Mouse (Mus musculus): ENCODE data around the gene Cfap54.

The Cfap54 gene

DNA sequence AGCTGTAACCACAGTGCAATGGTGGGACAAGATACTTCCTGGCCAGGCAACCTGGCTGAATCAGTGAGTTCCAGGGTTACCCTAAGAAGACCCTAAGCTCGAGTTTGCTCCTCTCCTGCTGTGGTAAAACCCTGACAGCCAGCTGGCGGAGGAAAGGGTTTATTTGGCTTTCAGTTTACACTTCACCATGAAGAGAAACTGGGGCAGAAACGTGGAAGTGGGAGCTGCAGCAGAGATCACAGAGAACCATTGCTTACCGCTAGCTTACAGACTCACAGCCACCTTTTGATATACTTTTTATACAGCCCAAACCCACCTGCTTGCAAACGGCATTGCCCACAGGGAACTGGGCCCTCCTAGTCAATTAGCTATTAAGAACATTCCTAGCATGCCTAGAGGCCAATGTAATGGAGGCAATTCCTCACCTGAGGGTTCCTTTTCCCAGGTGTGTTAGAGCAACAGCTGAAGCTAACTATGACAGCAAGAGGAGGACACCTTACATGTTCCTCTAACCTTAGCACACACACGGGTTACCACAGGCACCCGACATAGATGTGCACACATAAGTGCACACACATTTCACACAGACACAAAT, 16.9 kb upstream of the Cfap54 start:
- DNase-seq (ENCODE audit: low read depth, low spot score), result no peak

DNA sequence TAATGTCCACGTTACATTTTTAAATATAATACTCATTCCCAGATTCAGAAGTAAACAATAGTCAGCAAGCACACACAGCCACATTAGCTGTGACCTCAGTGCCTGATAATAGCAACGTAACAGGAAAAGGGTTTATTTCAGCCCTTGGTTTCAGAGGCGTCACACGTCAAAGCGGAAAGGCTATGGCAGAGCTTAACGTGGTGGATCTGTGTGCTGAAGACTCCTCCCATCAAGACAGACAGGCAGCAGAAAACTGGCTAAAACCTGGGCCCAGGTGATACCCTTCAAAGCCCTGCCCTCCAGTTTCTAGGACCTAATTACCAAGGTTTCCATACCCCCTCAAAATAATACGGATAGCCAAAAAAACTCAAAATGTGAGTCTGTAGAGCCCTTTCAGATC, 16.0 kb upstream of the Cfap54 start:
- DNase-seq (ENCODE audit: low read depth, low spot score), result no peak

DNA sequence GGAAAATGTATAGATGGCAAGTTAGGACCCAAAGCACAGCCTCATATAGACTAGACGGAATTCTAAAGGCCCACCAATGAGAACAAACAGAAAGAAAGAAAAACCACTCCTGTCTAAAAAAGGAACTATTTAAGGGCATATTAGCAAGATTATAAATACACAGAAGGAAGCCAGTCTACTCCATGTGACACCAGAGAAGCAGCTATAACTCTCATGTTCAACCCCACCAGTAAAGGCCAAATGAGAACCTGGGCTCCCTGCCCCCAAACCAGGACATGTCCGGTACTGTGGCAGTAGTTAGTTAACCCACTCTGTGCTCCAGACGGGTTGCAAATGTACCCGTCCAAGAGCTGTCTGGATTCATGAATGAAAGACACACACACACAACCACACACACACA, 14.4 kb upstream of the Cfap54 start:
- no peak for DNase-seq (ENCODE audit: low read depth, low spot score)

DNA sequence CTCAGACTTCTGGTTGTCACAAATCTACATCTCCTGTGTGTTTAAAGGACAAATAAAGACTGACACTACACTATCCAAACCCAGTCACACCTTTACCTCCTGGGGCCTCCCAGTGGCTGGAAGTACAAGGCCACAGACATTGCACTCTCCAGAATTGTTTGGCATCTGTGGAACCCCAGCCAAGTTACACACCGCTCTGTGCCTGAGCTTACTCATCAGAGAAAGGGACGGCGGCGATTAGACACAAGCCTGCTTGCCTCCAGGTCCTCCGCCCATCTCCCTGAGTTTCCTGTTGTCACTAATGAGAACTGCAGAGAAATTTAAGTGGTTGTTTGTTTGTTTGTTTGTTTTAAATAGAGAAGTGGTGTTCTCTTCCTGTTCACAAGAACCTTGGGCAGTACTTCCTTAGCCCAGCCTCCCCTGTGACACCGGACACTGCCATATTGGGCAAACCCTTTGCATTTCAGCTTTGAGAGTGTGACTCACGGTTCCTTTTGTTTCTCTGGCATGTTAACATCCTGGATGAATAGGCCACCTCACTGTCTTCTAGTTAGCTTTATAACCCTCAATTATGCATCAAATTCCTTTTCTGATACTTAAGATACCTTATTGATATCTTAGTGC, 13.7 kb upstream of the Cfap54 start:
- no peak for DNase-seq (ENCODE audit: low read depth, low spot score)

DNA sequence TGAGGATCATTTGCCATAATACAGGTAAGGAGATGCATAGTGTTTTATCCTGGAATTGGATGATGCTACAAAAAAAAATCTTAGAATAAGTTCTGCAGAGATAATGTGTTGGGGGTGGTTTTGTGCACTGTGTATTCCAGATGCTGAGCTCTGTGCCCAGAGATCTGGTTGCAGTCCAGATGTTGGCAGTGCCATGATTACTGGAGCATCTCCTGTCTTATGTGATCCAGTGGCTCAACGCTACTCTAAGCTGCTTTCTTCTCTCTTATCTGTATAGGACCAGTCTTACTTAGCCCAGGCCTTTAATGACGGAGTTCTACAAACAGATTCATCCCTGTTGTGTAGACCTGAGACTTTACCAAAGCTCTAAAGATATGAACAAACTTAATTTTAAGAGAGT, 10.5 kb upstream of the Cfap54 start:
- no peak for DNase-seq (ENCODE audit: low read depth, low spot score)

DNA sequence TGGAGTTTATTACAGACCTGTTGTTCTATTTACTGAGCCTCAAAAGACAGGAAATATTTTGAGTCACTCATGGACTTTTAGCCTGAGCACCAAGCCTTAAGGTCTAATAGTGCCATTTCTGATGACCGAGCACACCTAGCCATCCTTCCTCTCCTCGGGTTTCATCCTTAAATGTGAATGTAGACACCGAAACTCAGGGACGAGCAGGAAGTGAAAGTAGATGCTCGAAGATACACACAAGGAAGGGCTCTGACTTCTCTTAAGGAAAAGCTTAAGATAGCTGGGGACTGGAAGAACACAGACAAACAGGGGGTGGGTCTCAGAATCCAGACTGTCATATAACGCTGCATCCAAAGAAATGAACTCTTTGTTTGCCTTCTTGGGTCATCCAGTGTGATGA, 8.8 kb upstream of the Cfap54 start:
- DNase-seq (ENCODE audit: low read depth, low spot score), result no peak

DNA sequence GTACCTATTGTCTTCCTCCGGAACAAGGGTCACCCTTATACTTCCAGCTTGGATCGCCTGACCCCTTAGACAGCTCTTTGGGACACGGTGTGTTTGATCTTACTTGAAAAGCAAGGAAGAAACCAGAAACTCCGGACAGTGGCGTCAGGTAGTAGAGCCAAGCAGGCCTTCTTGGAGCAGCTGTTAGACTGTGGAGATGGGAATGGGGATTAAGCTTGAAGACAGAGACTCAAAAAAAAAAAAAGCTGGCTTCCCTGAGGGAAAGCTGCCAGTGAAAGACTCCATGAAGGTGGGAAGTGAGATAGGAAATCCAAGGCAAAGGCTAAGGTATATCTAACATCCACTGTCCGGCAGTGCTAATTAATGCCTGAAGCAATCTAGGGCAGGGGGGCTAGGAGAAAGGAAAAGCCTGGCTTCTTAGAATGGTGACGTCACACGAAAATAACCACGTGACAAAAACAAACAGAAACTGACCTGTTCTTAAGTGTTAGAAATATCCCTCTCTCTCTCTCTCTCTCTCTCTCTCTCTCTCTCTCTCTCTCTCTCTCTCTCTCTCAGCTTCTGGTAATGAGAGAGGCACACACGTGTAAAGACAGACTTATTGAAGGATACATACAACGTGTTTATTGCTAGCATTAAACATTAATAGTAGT, 7.1 kb upstream of the Cfap54 start:
- DNase-seq (ENCODE audit: low read depth, low spot score), result no peak

DNA sequence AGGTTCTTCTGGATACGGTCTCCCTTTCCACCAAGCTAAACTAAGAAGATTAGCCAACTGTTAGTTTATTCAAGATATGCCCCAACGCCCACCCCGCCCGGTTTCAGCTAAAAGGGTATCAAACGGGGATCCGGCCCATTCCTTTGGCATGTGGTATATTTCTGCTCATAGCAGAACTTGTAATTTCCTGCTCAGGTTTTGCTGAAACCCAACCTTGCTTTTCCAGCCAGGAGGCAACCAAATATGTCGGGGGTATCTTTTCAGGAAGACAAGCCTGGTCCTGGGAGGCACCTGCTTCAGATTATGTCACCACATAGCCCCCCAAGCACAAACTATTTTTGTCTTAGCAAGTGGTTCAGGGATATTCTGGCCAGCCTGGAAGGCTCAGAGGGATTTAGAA, 6.1 kb upstream of the Cfap54 start:
- no peak for DNase-seq (ENCODE audit: low read depth, low spot score)

DNA sequence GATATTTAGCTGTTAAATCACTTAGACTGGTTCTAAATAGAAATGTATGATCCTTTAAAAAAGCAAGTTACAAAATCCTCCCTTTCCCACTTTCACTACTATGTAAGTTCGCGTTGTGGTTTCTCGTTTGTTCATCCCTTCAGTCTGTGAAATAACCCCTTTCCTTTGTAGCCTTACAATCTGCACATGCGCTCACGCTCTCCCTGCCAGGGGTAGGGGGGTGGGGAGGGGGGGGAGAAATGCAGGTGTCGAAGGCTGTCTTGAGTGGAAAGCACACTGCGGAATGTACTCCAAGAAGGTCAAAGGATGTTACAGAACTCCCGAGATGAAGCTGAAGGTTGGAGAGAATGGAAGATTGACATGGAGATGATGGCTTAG, 2.5 kb upstream of the Cfap54 start:
- DNase-seq (ENCODE audit: low read depth, low spot score), result no peak

DNA sequence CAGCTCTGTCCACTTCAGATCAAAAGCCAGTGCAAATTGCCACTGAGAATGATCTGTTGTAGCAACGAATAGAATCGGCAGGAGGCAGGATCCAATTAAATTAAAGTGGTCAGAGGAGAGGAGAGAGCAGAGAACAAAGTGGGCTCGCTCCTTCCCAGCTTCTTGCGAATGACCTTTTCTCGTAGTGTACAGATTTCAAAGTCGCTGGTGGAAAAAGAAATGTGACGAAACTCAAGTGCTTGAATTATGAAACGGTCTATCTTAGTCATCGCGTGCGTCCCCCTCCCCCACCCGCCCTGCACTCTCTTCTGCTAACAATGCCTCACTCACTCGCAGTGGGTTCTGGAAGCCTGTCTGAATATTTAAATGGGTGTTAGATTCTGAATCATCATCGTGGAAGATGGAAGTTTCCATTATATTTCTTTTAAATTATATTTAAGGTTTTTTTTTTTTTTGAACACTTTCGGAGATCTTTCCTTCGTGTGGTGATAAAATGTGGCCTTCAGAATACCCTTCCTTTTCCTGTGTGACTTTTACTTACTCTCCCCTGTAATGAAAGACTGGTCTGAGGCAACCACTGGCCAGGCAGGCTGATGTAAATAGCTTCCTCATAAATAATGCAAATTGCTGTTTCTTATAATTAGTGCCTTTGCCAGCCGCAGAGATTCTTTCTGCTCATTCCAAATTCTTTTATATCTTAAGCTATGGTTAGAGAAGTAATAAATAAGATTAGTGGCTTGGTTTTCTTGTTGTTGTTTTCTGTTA, 2.0 kb upstream of the Cfap54 start:
- no peak for DNase-seq (ENCODE audit: low read depth, low spot score)

DNA sequence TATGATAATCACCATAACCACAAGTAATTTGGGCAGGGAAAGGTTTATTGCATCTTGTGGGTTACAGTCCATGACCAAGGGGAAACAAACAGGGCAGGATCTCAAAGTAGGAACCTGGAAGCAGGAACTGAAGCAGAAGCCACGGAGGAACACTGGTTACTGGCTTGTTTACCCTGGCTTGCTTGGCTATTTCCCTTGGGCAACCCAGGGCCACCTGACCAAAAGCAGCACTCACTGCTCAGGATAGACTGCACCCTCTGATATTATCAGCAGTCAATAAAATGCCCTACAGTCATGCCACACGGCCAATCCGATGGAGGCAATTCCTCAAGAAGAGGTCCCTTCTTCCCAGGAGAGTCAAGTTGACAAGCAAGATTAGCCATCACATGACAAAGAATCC, 1.9 kb downstream of the Cfap54 start:
- no peak for DNase-seq (ENCODE audit: low read depth, low spot score)

DNA sequence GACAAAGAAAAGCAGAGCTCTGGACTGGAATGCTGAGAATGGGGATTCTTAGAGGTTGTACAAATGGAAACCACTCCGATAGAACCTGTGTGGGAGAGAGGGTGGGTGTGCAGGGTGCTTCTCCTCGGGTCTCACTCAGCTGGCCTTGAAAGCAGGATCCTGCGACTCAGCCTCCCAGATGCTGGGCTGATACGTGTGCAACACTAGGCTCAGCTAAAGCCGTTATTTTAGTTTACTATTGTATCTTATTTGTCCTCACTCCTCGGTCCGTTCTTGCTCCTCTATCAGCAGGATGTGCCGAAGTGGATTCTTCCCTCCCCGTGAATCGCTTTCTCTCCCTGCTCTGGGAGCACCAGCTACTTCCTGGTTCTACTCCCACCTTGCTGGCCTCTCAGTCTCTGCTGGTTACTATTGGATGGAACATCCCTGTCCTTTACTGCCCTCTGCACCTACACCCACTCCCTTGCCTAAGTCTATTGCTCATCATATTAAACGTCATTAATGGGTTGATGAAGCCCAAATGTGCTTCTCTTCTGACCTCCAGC, 3.4 kb downstream of the Cfap54 start:
- no peak for DNase-seq (ENCODE audit: low read depth, low spot score)

DNA sequence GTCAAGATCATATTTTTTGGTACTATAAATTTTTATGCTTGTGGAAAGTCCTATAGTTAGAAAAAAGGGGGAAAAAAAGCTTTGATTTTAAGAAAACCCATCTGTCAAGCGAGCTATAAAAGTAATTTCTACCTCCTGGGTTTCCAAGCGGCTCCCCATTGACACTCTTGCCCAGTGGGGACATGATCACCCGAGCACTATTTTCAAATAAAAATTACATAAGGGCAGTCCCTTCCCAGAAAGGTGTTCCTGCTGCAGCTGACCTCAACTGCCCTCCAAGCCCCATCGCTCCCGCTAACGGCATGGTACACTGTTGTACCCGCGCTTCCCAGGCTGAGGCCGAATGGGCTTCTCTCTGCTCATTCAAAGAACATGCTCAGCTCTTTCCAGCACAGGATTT, 5.0 kb downstream of the Cfap54 start:
- DNase-seq (ENCODE audit: low read depth, low spot score), result no peak

DNA sequence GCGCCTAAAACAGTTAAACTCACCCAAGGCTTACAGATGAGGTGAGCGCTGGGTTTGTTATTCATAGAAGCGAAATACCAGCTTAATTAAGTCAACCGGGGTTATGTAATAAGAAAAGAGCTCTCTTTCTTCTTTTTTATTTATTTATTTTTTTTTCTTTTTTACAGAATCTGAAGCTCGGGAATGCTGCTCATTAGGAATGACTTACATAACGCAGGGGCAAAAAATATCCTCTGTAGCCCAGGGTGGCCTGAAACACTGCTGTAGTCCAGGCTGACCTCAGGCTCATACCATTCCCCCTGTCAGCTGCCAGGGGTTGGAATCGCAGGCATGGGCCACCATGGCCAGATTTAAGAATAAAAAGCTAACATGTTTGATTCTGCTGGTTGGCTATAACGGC, 5.6 kb downstream of the Cfap54 start:
- DNase-seq (ENCODE audit: low read depth, low spot score), result no peak

DNA sequence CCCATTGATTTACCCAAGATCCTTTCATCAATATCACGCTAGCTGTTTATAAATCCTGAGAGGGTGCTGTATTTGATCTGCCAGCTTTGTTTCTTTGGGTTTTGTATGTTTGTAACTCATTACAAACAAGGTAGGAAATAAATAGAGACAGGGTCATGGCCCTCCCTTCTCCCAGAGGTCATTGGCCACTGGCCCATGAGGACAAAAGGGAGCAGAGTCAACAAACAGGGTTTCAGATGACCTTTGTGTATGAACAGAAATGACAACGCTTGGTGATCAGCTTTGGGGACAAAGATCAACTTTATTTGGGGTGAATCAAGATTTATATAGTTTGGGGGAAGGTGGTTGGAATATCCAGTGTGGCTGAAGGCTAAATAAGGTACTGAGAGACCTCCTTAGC, 8.6 kb downstream of the Cfap54 start:
- DNase-seq (ENCODE audit: low read depth, low spot score), result no peak

DNA sequence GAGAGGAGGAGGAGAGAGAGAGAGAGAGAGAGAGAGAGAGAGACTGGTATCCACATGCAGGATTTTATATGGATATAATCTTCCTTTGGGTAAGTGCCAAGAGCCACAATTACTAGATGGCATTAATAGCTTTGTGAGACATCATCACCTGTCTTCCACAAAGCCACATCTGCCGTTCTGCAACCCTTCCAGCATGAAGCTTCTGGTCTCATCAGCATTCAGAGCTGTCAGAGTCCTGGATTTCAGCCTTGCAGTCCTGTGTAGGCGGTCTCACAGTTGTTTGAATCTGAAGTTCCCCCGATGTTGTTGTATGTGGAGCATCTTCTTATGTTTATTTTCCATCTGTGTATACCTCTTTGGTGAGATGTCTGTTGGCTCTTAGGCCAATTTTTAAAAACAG, 9.7 kb downstream of the Cfap54 start:
- no peak for DNase-seq (ENCODE audit: low read depth, low spot score)

DNA sequence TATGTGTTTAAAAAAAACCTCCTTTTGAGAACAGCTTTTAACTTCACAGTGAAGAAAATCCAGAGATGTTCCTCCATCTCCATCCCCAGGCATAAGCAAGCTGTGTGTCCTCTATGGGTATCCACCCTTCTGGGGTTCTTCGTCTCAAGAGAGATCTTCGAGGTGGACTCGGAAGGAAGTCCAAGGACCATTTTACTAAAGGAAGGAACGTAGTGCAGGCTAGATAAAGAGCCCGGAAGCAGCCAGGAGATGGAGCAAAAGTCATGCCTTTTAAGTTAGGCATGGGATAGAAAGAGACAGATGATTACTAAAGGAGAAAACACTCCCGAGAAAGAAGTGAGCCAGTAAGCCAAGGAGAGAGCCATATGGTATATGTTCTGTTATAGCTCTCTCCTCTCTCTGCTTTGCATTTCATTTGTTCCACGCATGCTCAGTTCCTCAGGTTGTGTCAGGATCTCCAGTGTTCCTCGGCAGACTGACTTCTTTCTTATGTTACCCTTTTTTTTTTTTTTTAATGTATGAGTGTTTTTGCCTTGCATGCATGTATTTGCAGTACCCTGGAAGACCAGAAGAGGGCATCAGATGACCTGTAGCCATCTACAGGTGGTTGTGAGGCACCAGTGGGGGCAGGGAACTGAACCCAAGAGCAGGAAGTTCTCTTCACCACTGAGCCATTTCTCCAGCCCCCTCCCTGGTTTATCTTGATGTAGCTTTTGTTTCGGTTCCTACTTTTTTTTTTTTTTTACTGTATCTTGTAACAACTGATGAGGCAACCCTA, 11.1 kb downstream of the Cfap54 start:
- peak; percentile 60 for DNase-seq (ENCODE audit: low read depth, low spot score)

DNA sequence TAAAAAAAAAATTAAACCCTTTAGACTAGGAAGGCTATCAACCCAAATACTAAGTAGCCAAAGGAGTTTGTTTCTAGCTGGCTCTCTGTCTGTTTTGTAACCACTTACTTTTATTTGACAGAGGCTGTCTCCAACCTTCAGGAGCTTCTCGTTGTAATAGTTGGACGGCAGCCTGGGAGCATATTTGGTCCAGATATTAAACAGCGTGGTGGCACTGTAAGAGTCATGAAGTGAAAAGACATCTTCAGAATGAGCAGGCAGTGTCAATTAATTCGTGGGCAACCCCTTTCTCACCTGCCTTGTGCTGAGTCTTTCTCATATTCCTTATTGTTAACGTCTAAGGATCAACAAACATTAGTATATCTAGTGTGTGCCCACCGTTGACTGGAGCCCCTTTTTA, 11.7 kb downstream of the Cfap54 start:
- no peak for DNase-seq (ENCODE audit: low read depth, low spot score)

DNA sequence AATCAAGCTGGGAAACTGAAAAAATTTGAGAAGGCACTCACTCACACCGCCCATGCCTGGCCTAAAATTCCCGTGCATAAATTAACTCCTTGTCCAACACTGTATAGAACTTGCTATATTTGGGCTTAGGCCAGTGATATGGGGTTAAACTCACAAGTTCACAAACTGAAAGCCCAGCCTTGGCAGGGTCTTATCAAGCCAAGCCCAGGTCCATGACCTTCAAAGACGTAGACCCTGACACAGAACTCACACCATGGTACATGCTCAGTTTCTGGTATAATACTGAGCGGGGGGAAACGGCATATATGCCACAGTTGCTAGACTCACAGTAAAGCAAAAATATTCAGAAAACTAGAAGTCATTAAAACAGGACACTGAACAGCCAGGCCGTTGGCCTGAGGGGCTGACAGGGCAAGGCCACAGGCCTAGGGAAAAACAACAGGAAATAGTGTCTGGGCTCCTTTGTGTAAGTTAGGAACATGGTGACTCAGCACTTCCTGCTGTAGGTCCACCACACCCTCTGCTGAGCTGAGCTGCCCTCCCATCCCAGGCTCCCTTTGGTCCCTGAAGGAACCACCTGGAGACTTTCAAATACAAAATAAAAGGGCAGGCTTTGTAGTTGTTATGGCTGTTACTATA, 12.3 kb downstream of the Cfap54 start:
- DNase-seq (ENCODE audit: low read depth, low spot score), result peak; percentile 71

DNA sequence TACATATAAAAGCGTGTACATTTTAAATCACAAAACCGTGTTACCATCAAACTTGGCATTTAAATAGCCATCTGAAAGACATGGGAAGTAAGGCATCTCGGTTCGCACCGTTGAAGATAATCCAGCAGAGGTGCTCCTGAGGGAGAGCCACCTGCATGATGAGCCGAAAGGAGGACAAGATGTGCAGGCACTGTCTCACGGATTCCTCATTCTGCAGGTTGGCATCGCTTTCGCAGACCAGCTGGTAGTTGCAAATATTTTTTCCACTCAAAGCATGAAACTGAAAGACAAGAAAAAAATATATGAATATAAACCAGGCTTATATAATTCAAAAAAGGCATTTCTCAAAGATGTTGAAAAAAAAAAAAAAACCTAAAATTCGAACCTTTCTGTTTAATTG, 16.4 kb downstream of the Cfap54 start:
- DNase-seq (ENCODE audit: low read depth, low spot score), result no peak

DNA sequence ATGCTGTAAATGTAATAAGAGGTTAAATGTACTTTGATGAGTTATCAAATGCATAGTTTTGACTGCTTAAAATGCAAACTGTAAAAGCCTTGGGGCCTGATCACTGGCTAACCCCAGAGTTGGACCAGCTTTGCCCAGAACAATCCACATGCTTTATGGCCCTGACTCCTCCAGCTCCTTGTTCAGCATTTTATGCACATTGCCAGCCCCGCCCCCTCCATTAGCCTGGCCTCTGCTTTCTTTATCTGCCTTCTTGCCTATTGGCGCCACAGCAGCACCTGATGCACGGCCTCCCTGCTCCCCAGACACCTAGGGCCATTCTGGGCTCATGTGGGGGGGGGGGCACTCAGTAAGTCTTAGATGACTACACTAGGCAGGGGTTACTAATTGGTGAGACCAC, 17.8 kb downstream of the Cfap54 start:
- peak; percentile 25 for DNase-seq (ENCODE audit: low read depth, low spot score)
